Mouse (Mus musculus): ENCODE results near the gene Abcb6. TPM values are rescaled to one million over a fixed set of nuclear protein-coding genes. Genes with fewer than 3 reads are reported as not detected.

The Abcb6 gene
- total and polyA plus RNA-seq, 2 experiments from 2014 or later, result 40.4 to 52.0 TPM

DNA sequence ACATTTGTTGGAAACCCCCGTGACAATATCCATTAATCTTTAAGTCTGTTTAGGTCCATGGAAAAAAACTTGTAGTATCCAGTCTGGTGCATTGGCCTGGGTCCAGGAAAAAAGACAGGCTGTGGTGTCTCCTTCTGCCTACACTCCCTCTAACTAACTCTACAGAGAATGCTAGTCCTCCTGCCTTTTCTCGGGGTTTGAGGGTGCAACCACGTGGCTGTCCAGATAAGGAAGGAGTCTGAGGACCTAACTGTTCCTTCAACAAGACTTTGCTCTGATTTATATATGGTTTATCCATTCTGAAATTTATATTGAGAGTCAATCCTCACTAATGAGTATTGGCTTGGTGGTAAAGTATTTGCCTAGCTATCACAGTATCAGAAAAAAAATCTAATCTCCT is 24.4 kb downstream of the Abcb6 start:
- no peak for DNase-seq (ENCODE audit: low spot score)
- ATAC-seq, result no peak
- no peak for TF ChIP-seq CTCF (IDR thresholded peaks at IDR 0.05; ENCODE audit: low read depth)
- Histone ChIP-seq H3K4me3 (ENCODE audit: low read length) (no peak overlapping the region), H3K9ac (replicated peaks; ENCODE audit: low read length) (no peak overlapping the region), H3K27ac (no peak overlapping the region), H3K4me1 (ENCODE audit: insufficient read depth, low read length) (no peaks in the 10 kb centered on the region), H3K27me3 (ENCODE audit: insufficient read depth, low read length) (no peaks in the 10 kb centered on the region), H3K4me2 (ENCODE audit: low read depth, low read length) (no peak overlapping the region), H3K36me3 (ENCODE audit: insufficient read depth, low read length) (no peaks in the 10 kb centered on the region), H3K9me3 (ENCODE audit: low read length) (no peaks in the 10 kb centered on the region)
- 68% methylated on average over 3 of the region's 3 CpGs for WGBS

GRCm38 (mm10) chr1:75148727-75149126 is 31.5 kb downstream of the Abcb6 start:
- Histone ChIP-seq H3K27me3 (ENCODE audit: insufficient read depth, low read length) (no peaks in the 10 kb centered on the region), H3K36me3 (ENCODE audit: insufficient read depth, low read length) (peaks cover 43% of the 10 kb centered on the region), H3K9me3 (ENCODE audit: low read length) (no peaks in the 10 kb centered on the region), H3K4me1 (ENCODE audit: insufficient read depth, low read length) (0 out of 2 replicates have a peak, but pooled peaks cover 3% of the 10 kb centered on the region), H3K9ac (replicated peaks; ENCODE audit: low read length) (no peak overlapping the region), H3K4me3 (ENCODE audit: low read length) (no peak overlapping the region), H3K27ac (no peak overlapping the region), H3K4me2 (ENCODE audit: low read depth, low read length) (no peak overlapping the region)
- ATAC-seq, result no peak
- no peak for DNase-seq (ENCODE audit: low spot score)
- no peak for TF ChIP-seq CTCF (IDR thresholded peaks at IDR 0.05; ENCODE audit: low read depth)
- 88% methylated on average over 4 of the region's 4 CpGs for WGBS

DNA sequence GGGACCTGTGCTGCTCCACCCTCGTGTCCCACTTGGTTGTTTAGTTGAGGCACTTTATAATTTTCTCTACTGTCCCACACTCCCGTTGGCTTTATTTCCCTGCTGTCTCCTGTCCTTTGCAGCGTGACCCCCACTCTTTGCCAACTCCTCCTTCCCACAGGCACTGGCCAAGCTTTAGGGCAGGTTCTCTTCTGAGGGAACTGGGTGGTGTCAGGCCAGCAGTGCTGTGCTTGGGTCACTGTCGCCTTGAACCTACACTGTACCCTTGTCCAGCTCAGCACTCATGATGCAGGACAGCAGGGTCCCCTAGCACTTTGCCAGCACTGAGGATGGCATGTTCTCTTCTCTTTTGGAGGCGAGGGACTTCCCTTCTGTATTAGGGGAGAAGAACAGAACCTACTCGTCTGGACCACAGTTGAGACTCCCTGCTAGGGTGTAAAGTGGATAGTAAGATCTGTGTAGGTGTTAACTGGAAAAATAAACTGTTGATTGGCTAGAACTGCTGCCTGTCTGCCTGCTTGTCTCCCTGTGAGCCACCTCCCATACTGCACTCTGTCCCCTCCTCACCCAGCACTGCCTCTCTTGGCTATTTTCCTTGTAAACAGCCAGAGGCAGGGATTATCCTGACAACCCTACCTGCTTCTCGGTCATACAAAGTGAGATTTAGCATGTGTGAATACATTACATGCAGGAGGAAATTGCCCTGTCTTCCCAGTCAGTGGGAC is 32.6 kb downstream of the Abcb6 start:
- no peak overlapping the region for H3K9ac ChIP-seq (replicated peaks; ENCODE audit: low read length)
- no peak overlapping the region for H3K27ac ChIP-seq
- 88% methylated on average over 7 of the region's 7 CpGs for WGBS
- no peak overlapping the region for H3K4me2 ChIP-seq (ENCODE audit: low read depth, low read length)
- H3K27me3 ChIP-seq (ENCODE audit: insufficient read depth, low read length), result no peaks in the 10 kb centered on the region
- H3K9me3 ChIP-seq (ENCODE audit: low read length), result no peaks in the 10 kb centered on the region
- H3K4me1 ChIP-seq (ENCODE audit: insufficient read depth, low read length), result 0 out of 2 replicates have a peak, but pooled peaks cover 5% of the 10 kb centered on the region
- H3K36me3 ChIP-seq (ENCODE audit: insufficient read depth, low read length), result peaks cover 43% of the 10 kb centered on the region
- no peak for DNase-seq (ENCODE audit: low spot score)
- ATAC-seq, result no peak
- no peak for TF ChIP-seq CTCF (IDR thresholded peaks at IDR 0.05; ENCODE audit: low read depth)
- H3K4me3 ChIP-seq (ENCODE audit: low read length), result no peak overlapping the region

GRCm38 (mm10) chr1:75145589-75145988 is 34.6 kb downstream of the Abcb6 start:
- DNase-seq (ENCODE audit: low spot score) (no peak), ATAC-seq (no peak)
- Histone ChIP-seq H3K27ac (no peak overlapping the region), H3K27me3 (ENCODE audit: insufficient read depth, low read length) (no peaks in the 10 kb centered on the region), H3K36me3 (ENCODE audit: insufficient read depth, low read length) (peaks cover 43% of the 10 kb centered on the region), H3K4me1 (ENCODE audit: insufficient read depth, low read length) (peaks cover 10% of the 10 kb centered on the region), H3K4me3 (ENCODE audit: low read length) (no peak overlapping the region), H3K4me2 (ENCODE audit: low read depth, low read length) (no peak overlapping the region), H3K9ac (replicated peaks; ENCODE audit: low read length) (no peak overlapping the region), H3K9me3 (ENCODE audit: low read length) (no peaks in the 10 kb centered on the region)
- no peak for TF ChIP-seq CTCF (IDR thresholded peaks at IDR 0.05; ENCODE audit: low read depth)
- 98% methylated on average over 3 of the region's 3 CpGs for WGBS

- Histone ChIP-seq H3K27ac (peak within 1 kb of the TSS; percentile 98), H3K27me3 (ENCODE audit: insufficient read depth, low read length) (no peaks in the 10 kb centered on the region), H3K4me1 (ENCODE audit: insufficient read depth, low read length) (peaks cover 13% of the 10 kb centered on the region), H3K4me3 (ENCODE audit: low read length) (peak within 1 kb of the TSS; percentile 91), H3K36me3 (ENCODE audit: insufficient read depth, low read length) (peaks cover 42% of the 10 kb centered on the region), H3K9ac (replicated peaks; ENCODE audit: low read length) (peak within 1 kb of the TSS; percentile 96), H3K4me2 (ENCODE audit: low read depth, low read length) (peak within 1 kb of the TSS; percentile 97), H3K9me3 (ENCODE audit: low read length) (no peaks in the 10 kb centered on the region)
- ATAC-seq (peak; percentile 86), DNase-seq (ENCODE audit: low spot score) (peak; percentile 98)
- WGBS, result 1% methylated on average over 86 of the region's 91 CpGs
- TF ChIP-seq CTCF (IDR thresholded peaks at IDR 0.05; ENCODE audit: low read depth), result peak; percentile 60
These were observed 37.6 kb downstream of the Abcb6 start, which contains the start of the genes Cnppd1 and Retreg2 for GRCm38 (mm10) chr1:75142301-75143261. TSS of gene Cnppd1 (minus strand) at chr1:75142711. TSS of gene Retreg2 (plus strand) at chr1:75142778.

DNA sequence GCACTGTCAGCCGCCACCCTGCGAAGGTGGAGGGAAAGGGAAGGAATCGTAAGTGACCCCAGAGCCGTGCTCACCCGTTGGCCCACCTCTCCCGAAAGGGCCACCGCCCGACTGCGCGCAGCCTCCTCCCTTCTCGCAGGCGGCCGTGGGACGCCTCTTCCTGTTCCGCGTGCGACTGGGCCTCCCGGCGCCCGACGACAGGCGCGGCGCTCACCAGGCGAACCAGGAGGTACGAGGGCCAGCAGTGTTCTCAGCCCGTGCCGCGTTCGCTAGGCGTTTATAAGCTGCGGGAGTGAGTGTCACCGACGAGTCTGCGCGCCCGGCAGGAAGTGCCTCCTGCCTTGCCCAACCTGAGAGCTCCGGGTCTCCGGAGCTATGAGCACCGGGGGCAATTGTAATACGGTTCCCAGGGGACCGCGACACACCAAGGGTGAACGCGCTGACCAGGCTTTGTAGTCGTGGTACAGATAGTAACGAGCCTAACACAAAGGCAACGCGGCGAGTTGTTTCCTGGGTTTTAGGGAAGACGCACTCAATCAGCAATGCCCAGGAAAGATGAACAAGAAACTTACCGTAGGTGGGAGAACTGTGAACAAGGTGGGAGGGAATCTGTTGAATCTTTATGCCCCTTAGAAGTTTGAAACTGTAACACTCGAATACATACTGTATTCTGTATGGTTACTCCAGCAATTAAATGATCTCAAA is 38.6 kb downstream of the Abcb6 start:
- Histone ChIP-seq H3K4me1 (ENCODE audit: insufficient read depth, low read length) (peaks cover 13% of the 10 kb centered on the region), H3K4me2 (ENCODE audit: low read depth, low read length) (peak overlapping the region; percentile 97), H3K9me3 (ENCODE audit: low read length) (no peaks in the 10 kb centered on the region), H3K4me3 (ENCODE audit: low read length) (peak overlapping the region; percentile 91), H3K36me3 (ENCODE audit: insufficient read depth, low read length) (peaks cover 40% of the 10 kb centered on the region), H3K27ac (peak overlapping the region; percentile 98), H3K9ac (replicated peaks; ENCODE audit: low read length) (peak overlapping the region; percentile 96), H3K27me3 (ENCODE audit: insufficient read depth, low read length) (no peaks in the 10 kb centered on the region)
- no peak; the same call in 1 of the 2 replicates for ATAC-seq
- no peak for TF ChIP-seq CTCF (IDR thresholded peaks at IDR 0.05; ENCODE audit: low read depth)
- under 1% methylated on average over 52 of the region's 53 CpGs for WGBS
- DNase-seq (ENCODE audit: low spot score), result peak; percentile 47
